Mouse (Mus musculus) MEL (cell line): ENCODE data around the gene Lcn3.

Experiments used
- GATA1 ChIP-seq: IDR thresholded peaks from 2 replicates; pipeline ENCODE4 v1.6.1; 2011; ENCODE audit warnings: low read depth, low read length, improper control_type of control experiment
- MEF2A ChIP-seq: IDR thresholded peaks from 2 replicates; pipeline ENCODE4 v1.6.1; 2014; ENCODE audit warnings: low read depth, mild to moderate bottlenecking, inconsistent platforms, low read length, improper control_type of control experiment; ENCODE audit not compliant: poor library complexity, insufficient replicate concordance, severe bottlenecking; ENCODE audit errors: extremely low read depth
- NRF1 ChIP-seq: IDR thresholded peaks from 2 replicates; pipeline ENCODE4 v1.6.1; 2014; ENCODE audit warnings: low read depth, mild to moderate bottlenecking, inconsistent platforms, low read length, improper control_type of control experiment, moderate library complexity; ENCODE audit not compliant: poor library complexity, insufficient read depth, severe bottlenecking
- USF2 ChIP-seq, 2 experiments: IDR thresholded peaks; 2 replicates each; pipeline ENCODE4 v1.6.1; 2011 to 2012; ENCODE audit warnings: improper control_type of control experiment in 2 of 2, low read length in 2 of 2, borderline replicate concordance in 1 of 2, inconsistent platforms in 1 of 2, low read depth in 1 of 2, mild to moderate bottlenecking in 1 of 2; ENCODE audit not compliant: insufficient read depth in 1 of 2
- ZC3H11A ChIP-seq: IDR thresholded peaks from 2 replicates; pipeline ENCODE4 v1.6.1; 2012; ENCODE audit warnings: low read depth, mild to moderate bottlenecking, inconsistent platforms, low read length, improper control_type of control experiment
- ZKSCAN1 ChIP-seq: IDR thresholded peaks from 2 replicates; pipeline ENCODE4 v1.6.1; 2012; ENCODE audit warnings: low read depth, mild to moderate bottlenecking, inconsistent platforms, low read length, improper control_type of control experiment, moderate library complexity

DNA sequence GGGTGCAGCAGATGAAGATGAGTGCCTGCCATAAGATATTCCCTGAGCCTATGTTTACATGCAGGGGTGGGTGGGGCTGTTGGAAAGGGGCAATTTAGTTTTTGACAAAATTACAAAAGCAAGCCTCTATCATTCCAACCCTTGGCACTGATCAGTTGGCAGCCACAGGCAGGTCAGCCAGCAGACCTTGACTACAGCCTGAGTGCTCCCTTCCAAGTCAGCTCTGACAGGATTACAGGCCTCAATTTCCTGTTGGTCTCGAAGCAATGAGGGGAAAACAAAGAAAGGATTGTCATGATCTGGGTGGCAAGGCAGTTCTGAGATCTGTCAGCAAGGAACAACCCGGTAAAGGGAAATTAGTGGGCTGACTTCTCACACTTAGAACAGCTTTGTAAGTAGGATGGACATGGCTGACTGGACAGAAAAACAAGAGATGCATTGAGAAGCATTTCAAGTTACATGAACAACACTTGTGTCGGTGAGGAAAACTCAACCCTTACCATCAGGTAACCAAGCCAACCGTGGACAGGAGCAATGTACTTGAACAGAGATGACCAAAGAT lies 7.2 kb upstream of the Lcn3 start:
- TF ChIP-seq ZKSCAN1 (no peak), GATA1 (no peak), USF2 (IDR thresholded peaks at IDR 0.05; ENCODE audit: borderline replicate concordance in 1 of 2, insufficient read depth in 1 of 2, low read depth in 1 of 2, low read length in 2 of 2) (no peak), ZC3H11A (no peak), MEF2A (no peak), NRF1 (no peak)
